Mouse (Mus musculus) midbrain, postnatal 0 days (tissue): ENCODE measurements at regions not wholly inside any gene's neighbourhood (a gene's known extent, or its start where the extent isn't known, plus 50 kb on each side); places are given as distances from the start of the nearest gene placed in this dataset.
A peak's percentile ranks its signal among the peaks of the same experiment; 100 is the strongest.

ENCODE experiments used
- ATAC-seq: fragments of 200-750 bp; cut with Nextera tagmentation; 2 replicates; pipeline ENCODE4 v1.8.0; 2017; ENCODE audit warnings: moderate number of reproducible peaks, mild to moderate bottlenecking, moderate TSS enrichment, moderate library complexity; ENCODE audit not compliant: low FRiP score
- DNase-seq: peaks from one replicate; pipeline ENCODE4 v3.0.0-alpha.2; 2015; ENCODE audit warnings: low spot score
- H3K27ac ChIP-seq: fragments of 300-500 bp; sonication (generic); 2 replicates; pipeline ENCODE4 v1.5.1; 2014; ENCODE audit warnings: low read depth, mild to moderate bottlenecking, low read length, mixed read lengths
- H3K27me3 ChIP-seq: fragments of 300-500 bp; sonication (generic); 2 replicates; pipeline ENCODE4 v1.6.1; 2014; ENCODE audit warnings: low read length, control low read depth, mixed read lengths; ENCODE audit not compliant: insufficient read depth
- H3K36me3 ChIP-seq: fragments of 300-500 bp; sonication (generic); 2 replicates; pipeline ENCODE4 v1.6.1; 2014; ENCODE audit warnings: low read length, control low read depth, mixed read lengths; ENCODE audit not compliant: insufficient read depth
- H3K4me1 ChIP-seq: fragments of 300-500 bp; sonication (generic); 2 replicates; pipeline ENCODE4 v1.6.1; 2014; ENCODE audit warnings: mild to moderate bottlenecking, control low read depth, antibody characterized with exemption, low read length, mixed read lengths; ENCODE audit not compliant: insufficient read depth
- H3K4me2 ChIP-seq: fragments of 300-500 bp; sonication (generic); 2 replicates; pipeline ENCODE4 v1.6.1; 2014; ENCODE audit warnings: low read depth, mild to moderate bottlenecking, low read length, mixed read lengths; ENCODE audit not compliant: poor library complexity, severe bottlenecking
- H3K4me3 ChIP-seq: fragments of 300-500 bp; sonication (generic); 2 replicates; pipeline ENCODE4 v1.5.1; 2014; ENCODE audit warnings: low read depth, mild to moderate bottlenecking, low read length, moderate library complexity
- H3K9ac ChIP-seq: fragments of 300-500 bp; sonication (generic); replicated peaks from 2 replicates; pipeline ENCODE4 v1.6.1; 2014; ENCODE audit warnings: mild to moderate bottlenecking, low read length, moderate library complexity, mixed read lengths; ENCODE audit not compliant: poor library complexity, severe bottlenecking
- H3K9me3 ChIP-seq: fragments of 300-500 bp; sonication (generic); 2 replicates; pipeline ENCODE4 v1.6.1; 2016; ENCODE audit warnings: low read length, control low read depth
- CTCF ChIP-seq: IDR thresholded peaks from 2 replicates; pipeline ENCODE4 v1.5.1; 2016; ENCODE audit warnings: antibody characterized with exemption, mild to moderate bottlenecking
- WGBS: fragments of 180-500 bp; shearing (Covaris S2); extraction: QIAGEN DNeasy Blood & Tissue Kit; methylation state at CpG from one replicate; pipeline ENCODE4 v1.1.7; 2014; 5-methylcytosine and 5-hydroxymethylcytosine counted together

DNA sequence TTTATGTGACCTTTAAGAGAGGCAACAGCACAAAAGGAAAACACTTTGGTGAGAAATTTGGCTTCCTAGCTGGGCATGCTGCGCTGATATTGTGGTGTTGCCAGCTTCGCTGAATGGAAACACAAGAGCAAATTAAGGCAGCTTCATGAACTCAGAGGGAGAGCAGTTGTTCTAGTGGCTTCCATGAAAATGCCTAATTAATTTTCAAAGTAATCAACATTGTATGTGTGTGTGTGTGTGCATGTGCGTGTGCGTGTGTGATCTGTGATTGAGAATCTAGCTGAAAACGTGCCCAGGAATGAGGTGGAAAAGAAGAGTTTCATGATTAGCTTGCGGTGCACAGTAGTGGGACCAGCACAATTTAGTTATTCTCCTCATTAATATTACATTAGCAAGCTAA lies 219.2 kb upstream of the Robo1 start:
- Histone ChIP-seq H3K36me3 (no peaks in the 10 kb centered on the region), H3K9me3 (no peaks in the 10 kb centered on the region), H3K4me1 (no peaks in the 10 kb centered on the region), H3K4me2 (no peak overlapping the region), H3K27ac (no peak overlapping the region), H3K9ac (no peak overlapping the region), H3K4me3 (no peak overlapping the region), H3K27me3 (no peaks in the 10 kb centered on the region)
- peak; percentile 73 for DNase-seq
- WGBS, result 68% methylated on average over 6 of the region's 6 CpGs
- ATAC-seq, result no peak; the same call in 1 of the 2 replicates
- TF ChIP-seq CTCF, result no peak
